Mouse (Mus musculus) heart, adult 2 months (tissue): Measurements from ENCODE around the gene Lad1. TPM values are rescaled to one million over a fixed set of nuclear protein-coding genes. Genes with fewer than 3 reads are reported as not detected.
A peak's percentile ranks its signal among the peaks of the same experiment; 100 is the strongest.

Experiments used
- DNase-seq, 2 experiments: peaks; one replicate each; pipeline ENCODE4 v3.0.0; 2021
- H3K27ac ChIP-seq: fragments of 200-600 bp; 2 replicates; pipeline ENCODE4 v1.8.1; 2022
- H3K27me3 ChIP-seq: fragments of 200-500 bp; 2 replicates; pipeline ENCODE4 v1.6.1; 2012; ENCODE audit warnings: mild to moderate bottlenecking, low read length, inconsistent platforms, mixed read lengths; ENCODE audit not compliant: control insufficient read depth, insufficient read depth
- H3K36me3 ChIP-seq: fragments of 200-500 bp; 2 replicates; pipeline ENCODE4 v1.6.1; 2012; ENCODE audit warnings: low read length, inconsistent platforms; ENCODE audit not compliant: control insufficient read depth, insufficient read depth
- H3K4me1 ChIP-seq: fragments of 200-500 bp; 2 replicates; pipeline ENCODE4 v1.6.1; 2011; ENCODE audit warnings: low read length; ENCODE audit not compliant: control insufficient read depth, insufficient read depth
- H3K4me3 ChIP-seq: fragments of 200-600 bp; 2 replicates; pipeline ENCODE4 v1.8.1; 2022
- H3K79me2 ChIP-seq: fragments of 200-500 bp; replicated peaks from 2 replicates; pipeline ENCODE4 v1.6.1; 2012; ENCODE audit warnings: mild to moderate bottlenecking, inconsistent platforms, low read length, moderate library complexity, mixed read lengths; ENCODE audit not compliant: control insufficient read depth, insufficient read depth
- H3K9ac ChIP-seq: fragments of 200-500 bp; 2 replicates; pipeline ENCODE4 v1.6.1; 2012; ENCODE audit warnings: low read depth, mild to moderate bottlenecking, control low read depth, inconsistent platforms, low read length, mixed read lengths
- CTCF ChIP-seq: fragments of 200-600 bp; IDR thresholded peaks from 2 replicates; pipeline ENCODE4 v1.8.1; 2022; ENCODE audit warnings: antibody characterized with exemption, mild to moderate bottlenecking, moderate library complexity
- EP300 ChIP-seq: fragments of 200-500 bp; IDR thresholded peaks from 2 replicates; pipeline ENCODE4 v1.6.1; 2011; ENCODE audit warnings: low read depth, low read length, control low read depth; ENCODE audit not compliant: insufficient read depth
- POLR2A ChIP-seq: fragments of 200-500 bp; IDR thresholded peaks from 2 replicates; pipeline ENCODE4 v1.6.1; 2011; ENCODE audit warnings: mild to moderate bottlenecking, low read depth, low read length, control low read depth; ENCODE audit not compliant: insufficient read depth
- WGBS: fragments of 180-500 bp; shearing (Covaris S2); methylation state at CpG from one replicate; pipeline ENCODE4 v1.1.7; 2018; 5-methylcytosine and 5-hydroxymethylcytosine counted together
- intact Hi-C: fragments of 180-260 bp; cut with DNase I; formaldehyde crosslinking; loops from one replicate; pipeline ENCODE4 v1.15.1; 2025
- polyA plus RNA-seq: library from polyadenylated mRNA; depleted of rRNA; stranded (reverse); fragments of >200 nt; gene quantifications from 2 replicates; pipeline ENCODE4 v1.2.3, GENCODE M21; 2012
- total RNA-seq, 2 experiments: library from RNA; stranded (reverse); gene quantifications; 2 replicates each; pipeline ENCODE4 v1.2.3; 2021

Lad1 gene
- total and polyA plus RNA-seq, 3 experiments, result 7.2 to 16.2 (median 7.3) TPM

- Histone ChIP-seq H3K79me2 (no peaks in the 10 kb centered on the region), H3K4me3 (no peak overlapping the region), H3K27me3 (no peaks in the 10 kb centered on the region), H3K27ac (no peak overlapping the region), H3K36me3 (no peaks in the 10 kb centered on the region), H3K9ac (no peak overlapping the region), H3K4me1 (peaks cover 5% of the 10 kb centered on the region)
- TF ChIP-seq EP300 (no peak), CTCF (no peak), POLR2A (no peak)
- no peak for DNase-seq
- intact Hi-C loops, result no loop called here
- 50% methylated on average over 8 of the region's 8 CpGs for WGBS
These were observed 19.2 kb upstream of the Lad1 start for GRCm38 (mm10) chr1:135799109-135799627.

- DNase-seq, result no peak
- intact Hi-C loops, result no loop called here
- H3K36me3 ChIP-seq, result no peaks in the 10 kb centered on the region
- H3K79me2 ChIP-seq, result no peaks in the 10 kb centered on the region
- peaks cover 4% of the 10 kb centered on the region for H3K4me1 ChIP-seq
- 46% methylated on average over 8 of the region's 8 CpGs for WGBS
- H3K4me3 ChIP-seq, result no peak overlapping the region
- TF ChIP-seq EP300 (no peak), POLR2A (no peak), CTCF (no peak)
- H3K27ac ChIP-seq, result no peak overlapping the region
- no peaks in the 10 kb centered on the region for H3K27me3 ChIP-seq
- no peak overlapping the region for H3K9ac ChIP-seq
These were observed 18.0 kb upstream of the Lad1 start for GRCm38 (mm10) chr1:135800192-135800950.

- Histone ChIP-seq H3K4me3 (no peak overlapping the region), H3K9ac (no peak overlapping the region), H3K27ac (no peak overlapping the region), H3K4me1 (no peaks in the 10 kb centered on the region; the same call in 1 of the 2 replicates), H3K79me2 (no peaks in the 10 kb centered on the region), H3K36me3 (no peaks in the 10 kb centered on the region), H3K27me3 (no peaks in the 10 kb centered on the region)
- DNase-seq, result no peak
- TF ChIP-seq CTCF, result no peak
- no peak for TF ChIP-seq EP300
- no peak for TF ChIP-seq POLR2A
- intact Hi-C loops, result no loop called here
- 69% methylated on average over 10 of the region's 10 CpGs for WGBS
These were observed 10.9 kb upstream of the Lad1 start for GRCm38 (mm10) chr1:135807546-135807945.

GRCm38 (mm10) chr1:135810180-135810579 lies 8.2 kb upstream of the Lad1 start:
- H3K9ac ChIP-seq, result no peak overlapping the region
- intact Hi-C loops, result loop anchor here (5.0 kb wide), 1 partner anchor 132 kb away; no protein-coding TSS in a partner anchor
- H3K4me1 ChIP-seq, result no peaks in the 10 kb centered on the region; the same call in 1 of the 2 replicates
- H3K4me3 ChIP-seq, result no peak overlapping the region
- no peak for DNase-seq
- no peak for TF ChIP-seq CTCF
- TF ChIP-seq EP300, result no peak
- no peak for TF ChIP-seq POLR2A
- no peak overlapping the region for H3K27ac ChIP-seq
- WGBS, result 81% methylated on average over 2 of the region's 2 CpGs
- no peaks in the 10 kb centered on the region for H3K36me3 ChIP-seq
- no peaks in the 10 kb centered on the region for H3K27me3 ChIP-seq
- H3K79me2 ChIP-seq, result no peaks in the 10 kb centered on the region

GRCm38 (mm10) chr1:135811016-135811646 lies 7.3 kb upstream of the Lad1 start:
- H3K4me1 ChIP-seq, result no peaks in the 10 kb centered on the region; the same call in 1 of the 2 replicates
- DNase-seq, result peak; percentile 77 to 87
- intact Hi-C loops, result loop anchor here (5.0 kb wide), 1 partner anchor 131 kb away; no protein-coding TSS in a partner anchor
- H3K9ac ChIP-seq, result no peak overlapping the region
- no peaks in the 10 kb centered on the region for H3K27me3 ChIP-seq
- H3K4me3 ChIP-seq, result no peak overlapping the region
- no peak overlapping the region for H3K27ac ChIP-seq
- WGBS, result 35% methylated on average over 7 of the region's 7 CpGs
- TF ChIP-seq EP300, result 0 out of 2 replicates have a peak, but pooled peaks have one; percentile 66
- TF ChIP-seq CTCF, result peak; percentile 100; the same call in 1 of the 2 replicates
- no peak for TF ChIP-seq POLR2A
- H3K79me2 ChIP-seq, result no peaks in the 10 kb centered on the region
- no peaks in the 10 kb centered on the region for H3K36me3 ChIP-seq

GRCm38 (mm10) chr1:135812205-135812604 lies 6.2 kb upstream of the Lad1 start:
- intact Hi-C loops, result loop anchor here (2.0 to 5.0 kb wide), 2 partner anchors 17 to 130 kb away; no protein-coding TSS in a partner anchor
- 55% methylated on average over 3 of the region's 3 CpGs for WGBS
- H3K27ac ChIP-seq, result no peak overlapping the region

More at GRCm38 (mm10) chr1:135812205-135812604, 6.2 kb upstream of the Lad1 start:
- H3K4me1 ChIP-seq, result no peaks in the 10 kb centered on the region; the same call in 1 of the 2 replicates
- TF ChIP-seq POLR2A, result no peak
- TF ChIP-seq EP300, result no peak
- TF ChIP-seq CTCF, result no peak
- H3K9ac ChIP-seq, result no peak overlapping the region
- no peaks in the 10 kb centered on the region for H3K79me2 ChIP-seq
- H3K27me3 ChIP-seq, result no peaks in the 10 kb centered on the region
- H3K36me3 ChIP-seq, result no peaks in the 10 kb centered on the region
- DNase-seq, result no peak
- no peak overlapping the region for H3K4me3 ChIP-seq
